Mouse (Mus musculus): ENCODE results near the gene Atp8b4.
A peak's percentile ranks its signal among the peaks of the same experiment; 100 is the strongest.

The Atp8b4 gene

GRCm38 (mm10) chr2:126290702-126291101 lies 209.8 kb downstream of the Atp8b4 start:
- DNase-seq (ENCODE audit: low read depth, low spot score), result peak; percentile 35

DNA sequence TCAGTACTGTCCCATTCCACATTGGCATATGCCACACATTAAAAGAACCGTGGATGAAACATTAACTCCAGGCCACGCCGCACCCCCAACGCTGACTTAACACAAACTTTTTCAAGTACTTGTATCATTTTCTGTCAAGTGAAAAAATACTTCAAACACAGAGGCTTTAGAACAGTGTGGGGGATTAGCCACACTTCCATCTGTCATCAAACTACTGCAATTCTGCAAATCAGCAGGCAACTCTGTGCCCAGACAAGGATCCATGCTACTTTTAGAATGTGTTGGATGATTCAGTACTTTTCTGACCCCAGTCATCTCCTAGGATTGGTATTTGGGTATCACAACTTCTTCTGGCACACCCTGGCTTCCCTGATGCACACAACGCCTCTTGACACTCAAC lies 212.5 kb downstream of the Atp8b4 start:
- no peak for DNase-seq (ENCODE audit: low read depth, low spot score)

DNA sequence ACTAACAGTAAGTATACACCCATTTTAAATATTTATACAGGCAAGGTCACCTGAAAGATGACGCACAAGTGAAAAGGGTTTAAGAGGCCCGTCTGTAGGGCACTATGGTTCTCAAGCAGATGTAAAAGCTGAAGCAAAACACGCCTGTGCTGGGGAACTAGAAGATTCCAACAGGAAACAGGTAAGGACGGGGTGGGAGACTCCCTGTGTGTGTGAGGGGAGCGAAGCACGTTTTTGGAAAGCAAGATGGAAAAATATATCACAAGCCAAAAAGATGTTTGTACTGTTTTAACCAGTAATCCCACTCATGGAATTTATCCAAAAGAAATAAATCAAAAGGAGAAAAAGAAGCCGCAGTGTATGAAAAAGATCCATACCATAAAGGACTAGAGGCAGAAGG lies 214.1 kb downstream of the Atp8b4 start:
- no peak for DNase-seq (ENCODE audit: low read depth, low spot score)

GRCm38 (mm10) chr2:126284071-126284470 lies 216.4 kb downstream of the Atp8b4 start:
- peak; percentile 87 for DNase-seq (ENCODE audit: low read depth, low spot score)

GRCm38 (mm10) chr2:126283086-126283485 lies 217.4 kb downstream of the Atp8b4 start:
- DNase-seq (ENCODE audit: low read depth, low spot score), result peak; percentile 72

DNA sequence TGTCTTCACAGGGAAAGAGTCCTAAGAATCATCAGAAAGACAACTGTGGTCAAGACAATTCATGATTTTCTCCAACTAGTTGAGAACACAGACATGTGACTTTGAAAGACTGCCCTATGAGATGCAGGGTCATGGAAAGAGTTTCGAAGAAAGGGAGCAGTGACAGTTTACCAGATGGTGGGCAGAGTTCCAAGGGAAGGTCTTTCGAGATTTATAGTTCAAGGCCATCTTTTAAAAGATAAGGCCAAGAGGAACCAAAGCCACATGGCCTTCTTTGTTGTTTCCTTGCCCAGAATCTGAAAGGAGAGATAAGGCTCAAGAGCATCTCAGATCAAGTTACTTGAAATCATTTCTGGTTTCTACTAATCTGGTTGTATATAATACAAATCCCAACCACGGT lies 225.0 kb downstream of the Atp8b4 start:
- DNase-seq (ENCODE audit: low read depth, low spot score), result no peak

DNA sequence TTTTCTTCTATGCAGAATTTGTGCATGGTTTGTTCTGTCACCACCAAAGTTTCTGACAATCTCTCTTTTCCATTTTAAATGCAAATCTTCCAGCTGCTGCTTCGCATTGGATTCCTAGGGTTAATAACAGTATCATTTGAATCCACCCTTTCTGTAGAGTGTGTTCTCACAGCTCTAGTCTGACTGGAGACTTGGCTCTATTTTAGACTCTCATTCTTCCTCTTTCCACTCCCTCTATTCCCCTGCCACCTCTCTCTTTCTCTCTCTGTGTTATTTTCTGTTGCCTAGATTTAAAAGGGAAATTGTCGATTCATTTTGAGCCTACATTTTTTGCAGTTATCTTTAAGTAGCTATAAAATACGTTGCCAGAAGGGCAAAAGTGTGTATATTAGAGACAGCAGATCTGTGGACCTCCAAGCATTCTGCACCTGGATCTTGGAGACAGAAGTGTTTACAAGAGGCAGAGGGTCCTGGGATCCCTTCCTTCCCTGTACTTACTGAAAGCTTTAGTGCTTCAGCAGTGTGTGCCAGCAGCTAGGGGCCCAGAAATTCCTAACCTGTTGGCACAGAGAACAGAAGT lies 225.6 kb downstream of the Atp8b4 start:
- DNase-seq (ENCODE audit: low read depth, low spot score), result no peak

DNA sequence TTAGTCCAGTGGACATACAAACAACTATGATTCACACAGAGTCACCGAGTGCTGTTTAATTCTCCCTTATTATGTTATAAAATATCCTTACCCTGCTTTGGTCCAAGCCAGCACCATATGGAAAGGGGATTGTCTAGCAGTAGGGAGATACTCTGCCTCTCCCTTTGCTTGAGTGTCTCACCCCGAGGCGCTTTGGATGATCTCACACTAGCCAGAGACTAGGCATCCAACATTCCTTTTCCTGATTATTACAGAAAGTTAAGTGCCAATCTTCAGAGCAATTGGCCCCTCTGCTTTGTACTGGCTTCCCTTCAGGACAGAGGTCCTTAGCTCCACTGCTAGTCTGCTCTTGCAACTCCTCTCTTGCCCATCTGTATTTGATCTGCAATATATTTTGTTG lies 226.2 kb downstream of the Atp8b4 start:
- DNase-seq (ENCODE audit: low read depth, low spot score), result peak; percentile 71

Data from 3T3-L1 (cell line).